Mouse (Mus musculus) cortical plate, adult 2 months (tissue): ENCODE data around the gene Atg16l2.

ENCODE experiments used
- CTCF ChIP-seq: fragments of 200-500 bp; IDR thresholded peaks from 2 replicates; pipeline ENCODE4 v1.5.1; 2011; ENCODE audit warnings: mild to moderate bottlenecking, control low read depth, low read length; ENCODE audit not compliant: insufficient read depth; ENCODE audit errors: extremely low read depth
- POLR2A ChIP-seq: fragments of 200-500 bp; IDR thresholded peaks from 2 replicates; pipeline ENCODE4 v1.6.1; 2011; ENCODE audit warnings: mild to moderate bottlenecking, low read length, control low read depth; ENCODE audit not compliant: insufficient read depth; ENCODE audit errors: extremely low read depth

- TF ChIP-seq POLR2A = no peak
- no peak for TF ChIP-seq CTCF
Measured at GRCm38 (mm10) chr7:101263511-101263910, 38.5 kb downstream of the Atg16l2 start.
